Mouse (Mus musculus): ENCODE results near the gene Auh. TPM values are rescaled to one million over a fixed set of nuclear protein-coding genes. Genes with fewer than 3 reads are reported as not detected.

Auh gene
- polyA plus RNA-seq, 1 experiment from 2014 or later: 30.1 TPM

- H3K4me1 ChIP-seq: peaks cover 10% of the 10 kb centered on the region
- no peak overlapping the region for H3K27ac ChIP-seq
- ATAC-seq: no peak
- H3K9me3 ChIP-seq (replicated peaks): no peaks in the 10 kb centered on the region
- no peaks in the 10 kb centered on the region for H3K27me3 ChIP-seq (replicated peaks)
- 67% methylated on average over 6 of the region's 6 CpGs for WGBS (ENCODE audit: insufficient replicate concordance)
- H3K4me3 ChIP-seq: no peak overlapping the region
- no peak overlapping the region for H3K9ac ChIP-seq
- no peak overlapping the region for H3K4me2 ChIP-seq
- no peaks in the 10 kb centered on the region for H3K36me3 ChIP-seq
Observed at GRCm38 (mm10) chr13:52875089-52875488, 54.4 kb downstream of the Auh start.

DNA sequence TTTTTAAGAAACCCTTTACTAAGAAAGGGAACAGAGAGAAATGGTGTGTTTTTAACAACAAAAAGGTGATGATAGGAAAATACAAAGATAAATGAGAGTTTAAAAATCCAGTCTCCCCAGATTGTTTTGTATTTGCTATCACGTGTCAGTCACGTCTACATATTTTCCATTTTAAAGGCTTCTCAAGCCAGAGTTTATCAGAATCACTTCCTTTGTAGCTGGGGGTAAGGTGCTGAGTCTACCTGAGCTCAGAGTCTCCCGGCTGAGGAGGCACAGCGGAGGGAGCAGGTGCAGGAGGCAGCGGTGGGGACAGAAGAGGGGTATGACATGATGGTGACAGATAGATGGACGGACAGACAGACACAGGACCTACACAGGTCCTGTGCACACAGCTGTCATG lies 55.1 kb downstream of the Auh start:
- no peak for ATAC-seq
- no peak overlapping the region for H3K4me3 ChIP-seq
- no peaks in the 10 kb centered on the region for H3K9me3 ChIP-seq (replicated peaks)
- no peaks in the 10 kb centered on the region for H3K27me3 ChIP-seq (replicated peaks)
- H3K27ac ChIP-seq: no peak overlapping the region
- H3K9ac ChIP-seq: no peak overlapping the region
- no peak overlapping the region for H3K4me2 ChIP-seq
- H3K4me1 ChIP-seq: peaks cover 10% of the 10 kb centered on the region
- WGBS (ENCODE audit: insufficient replicate concordance): 53% methylated on average over 6 of the region's 6 CpGs
- H3K36me3 ChIP-seq: no peaks in the 10 kb centered on the region

DNA sequence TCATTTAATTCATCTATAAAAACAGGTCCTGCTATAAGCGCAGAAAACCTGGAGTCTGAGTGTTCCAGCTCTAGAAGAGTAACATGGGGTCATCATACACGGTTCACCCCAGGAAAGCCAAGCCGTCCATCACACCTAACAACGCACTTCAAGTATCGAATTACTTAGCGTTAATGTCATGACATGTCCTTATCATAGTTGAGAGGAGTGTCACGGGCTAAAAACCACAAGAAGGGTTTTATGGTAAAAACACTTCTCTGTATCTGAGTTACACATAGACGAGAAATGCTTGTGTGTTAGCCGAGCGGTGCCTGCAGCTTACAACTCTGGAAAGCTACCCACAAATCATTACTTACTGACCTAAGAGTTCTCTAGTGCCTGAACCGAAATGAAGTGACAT lies 55.6 kb downstream of the Auh start:
- WGBS (ENCODE audit: insufficient replicate concordance): 21% methylated on average over 11 of the region's 11 CpGs
- H3K9me3 ChIP-seq (replicated peaks): no peaks in the 10 kb centered on the region

DNA sequence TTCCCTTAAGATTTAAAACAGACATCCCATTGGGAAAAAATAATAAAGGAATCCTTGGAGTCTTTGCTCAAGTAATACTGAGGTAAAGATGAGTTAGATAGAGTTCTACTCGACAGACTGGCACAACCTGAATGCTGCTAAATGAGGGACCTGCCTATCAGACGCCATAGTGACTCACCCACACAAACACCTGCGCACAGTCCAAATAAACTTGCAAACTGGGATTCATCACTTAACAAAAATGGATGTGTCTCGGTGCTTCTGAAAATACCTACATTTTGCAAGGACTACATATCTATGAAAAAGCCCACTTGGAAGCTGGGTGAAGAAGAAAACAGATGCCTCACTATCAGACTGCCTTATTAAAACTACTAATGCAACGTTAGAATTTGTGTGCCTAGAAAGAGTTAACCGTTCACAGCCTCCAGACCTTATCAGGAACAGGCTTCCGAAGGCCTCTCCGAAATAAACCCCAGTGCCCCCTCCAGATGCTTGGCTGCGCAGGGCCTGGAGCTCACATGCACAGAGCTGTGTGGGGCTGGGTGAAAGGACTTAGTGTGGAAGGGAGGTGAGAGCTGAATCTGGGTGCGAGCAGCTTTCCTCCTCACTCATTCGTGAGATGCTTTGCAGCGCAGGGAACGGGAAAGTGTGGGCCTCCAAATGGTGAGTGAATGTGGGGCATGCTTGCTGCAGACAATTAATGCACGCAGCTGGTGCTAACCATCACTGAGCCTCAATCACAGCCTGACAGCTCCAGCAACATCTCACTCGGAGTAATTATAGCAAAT lies 63.3 kb downstream of the Auh start:
- H3K27ac ChIP-seq: no peak overlapping the region
- no peak for ATAC-seq
- H3K9me3 ChIP-seq (replicated peaks): no peaks in the 10 kb centered on the region

More for the DNA sequence above, 55.6 kb downstream of the Auh start:
- Histone ChIP-seq H3K27me3 (replicated peaks) (no peaks in the 10 kb centered on the region), H3K4me1 (peaks cover 10% of the 10 kb centered on the region), H3K36me3 (no peaks in the 10 kb centered on the region), H3K9ac (no peak overlapping the region), H3K4me2 (no peak overlapping the region), H3K27ac (no peak overlapping the region), H3K4me3 (no peak overlapping the region)
- no peak for ATAC-seq

GRCm38 (mm10) chr13:52863436-52863835 lies 66.0 kb downstream of the Auh start:
- Histone ChIP-seq H3K27ac (no peak overlapping the region), H3K4me1 (peaks cover 19% of the 10 kb centered on the region), H3K9me3 (replicated peaks) (no peaks in the 10 kb centered on the region), H3K9ac (no peak overlapping the region), H3K36me3 (no peaks in the 10 kb centered on the region), H3K4me3 (no peak overlapping the region), H3K4me2 (no peak overlapping the region), H3K27me3 (replicated peaks) (no peaks in the 10 kb centered on the region)
- 79% methylated on average over 8 of the region's 8 CpGs for WGBS (ENCODE audit: insufficient replicate concordance)
- no peak for ATAC-seq

More for the DNA sequence above, 63.3 kb downstream of the Auh start:
- Histone ChIP-seq H3K36me3 (no peaks in the 10 kb centered on the region), H3K4me1 (peaks cover 19% of the 10 kb centered on the region), H3K4me2 (no peak overlapping the region), H3K27me3 (replicated peaks) (no peaks in the 10 kb centered on the region), H3K4me3 (no peak overlapping the region), H3K9ac (no peak overlapping the region)
- WGBS (ENCODE audit: insufficient replicate concordance): 35% methylated on average over 15 of the region's 15 CpGs

- Histone ChIP-seq H3K27me3 (replicated peaks) (no peaks in the 10 kb centered on the region), H3K4me2 (no peak overlapping the region), H3K4me1 (no peaks in the 10 kb centered on the region), H3K27ac (no peak overlapping the region), H3K36me3 (no peaks in the 10 kb centered on the region), H3K9me3 (replicated peaks) (no peaks in the 10 kb centered on the region), H3K4me3 (no peak overlapping the region), H3K9ac (no peak overlapping the region)
- ATAC-seq: no peak
- 82% methylated on average over 22 of the region's 22 CpGs for WGBS (ENCODE audit: insufficient replicate concordance)
Observed at GRCm38 (mm10) chr13:52860006-52860685, 69.3 kb downstream of the Auh start.

- H3K4me2 ChIP-seq: no peak overlapping the region
- H3K27me3 ChIP-seq (replicated peaks): no peaks in the 10 kb centered on the region
- 80% methylated on average over 16 of the region's 16 CpGs for WGBS (ENCODE audit: insufficient replicate concordance)
- no peaks in the 10 kb centered on the region for H3K4me1 ChIP-seq
- no peak overlapping the region for H3K9ac ChIP-seq
- no peak overlapping the region for H3K4me3 ChIP-seq
- H3K27ac ChIP-seq: no peak overlapping the region
- no peak for ATAC-seq
- H3K9me3 ChIP-seq (replicated peaks): no peaks in the 10 kb centered on the region
- H3K36me3 ChIP-seq: no peaks in the 10 kb centered on the region
Observed at GRCm38 (mm10) chr13:52859065-52859820, 70.2 kb downstream of the Auh start.

- no peak overlapping the region for H3K27ac ChIP-seq
- no peak overlapping the region for H3K4me2 ChIP-seq
Observed at GRCm38 (mm10) chr13:52858373-52858772, 71.1 kb downstream of the Auh start.

DNA sequence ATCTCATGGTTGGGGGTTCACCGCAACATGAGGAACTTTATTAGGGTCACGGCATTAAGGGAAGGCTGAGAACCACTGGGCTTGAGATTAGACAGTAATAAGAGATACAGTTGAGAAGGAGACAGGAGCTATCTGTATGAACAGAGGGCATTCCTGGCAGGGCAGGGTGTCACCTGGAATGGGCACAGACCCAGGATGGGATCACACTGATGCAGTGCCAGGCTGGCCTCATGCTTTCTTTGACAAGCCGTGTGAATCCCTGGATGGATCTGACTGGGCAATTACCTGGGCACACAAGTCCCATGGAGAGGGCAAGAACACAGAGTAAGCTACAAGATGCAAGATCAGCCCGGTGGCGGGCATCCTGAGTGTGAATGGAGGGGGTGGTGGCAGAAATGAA lies 71.7 kb downstream of the Auh start:
- WGBS (ENCODE audit: insufficient replicate concordance): 81% methylated on average over 5 of the region's 5 CpGs
- Histone ChIP-seq H3K27ac (no peak overlapping the region), H3K4me2 (no peak overlapping the region), H3K27me3 (replicated peaks) (no peaks in the 10 kb centered on the region), H3K36me3 (no peaks in the 10 kb centered on the region), H3K4me3 (no peak overlapping the region), H3K9me3 (replicated peaks) (no peaks in the 10 kb centered on the region), H3K4me1 (no peaks in the 10 kb centered on the region), H3K9ac (no peak overlapping the region)
- no peak for ATAC-seq

More at GRCm38 (mm10) chr13:52858373-52858772, 71.1 kb downstream of the Auh start:
- no peaks in the 10 kb centered on the region for H3K27me3 ChIP-seq (replicated peaks)
- no peaks in the 10 kb centered on the region for H3K9me3 ChIP-seq (replicated peaks)
- no peaks in the 10 kb centered on the region for H3K4me1 ChIP-seq
- whole genome bisulfite sequencing (ENCODE audit: insufficient replicate concordance): 75% methylated on average over 12 of the region's 12 CpGs
- no peak overlapping the region for H3K9ac ChIP-seq
- no peak overlapping the region for H3K4me3 ChIP-seq
- no peaks in the 10 kb centered on the region for H3K36me3 ChIP-seq
- no peak for ATAC-seq

DNA sequence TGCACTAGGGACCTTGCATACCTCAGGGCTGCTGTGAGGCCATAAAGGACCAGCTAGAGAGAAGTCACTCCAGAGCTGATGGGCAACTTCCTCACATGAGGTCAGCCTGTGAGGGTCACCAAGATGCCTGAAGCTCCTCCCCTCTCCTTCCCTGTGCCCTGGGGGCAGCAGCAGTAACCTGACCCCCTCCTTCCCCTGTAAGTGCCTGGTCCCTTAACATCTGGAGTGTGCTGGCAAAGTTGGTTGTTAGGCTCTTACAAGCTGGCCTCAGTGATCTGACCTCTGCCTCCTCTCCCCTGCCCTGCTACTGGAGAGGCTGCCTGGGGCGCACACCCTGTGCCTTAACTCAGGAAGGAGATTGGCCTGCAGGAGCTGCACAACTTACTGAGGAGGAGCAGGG lies 75.9 kb downstream of the Auh start:
- H3K27ac ChIP-seq: no peak overlapping the region
- no peak overlapping the region for H3K4me3 ChIP-seq
- peaks cover 11% of the 10 kb centered on the region for H3K4me1 ChIP-seq
- ATAC-seq: no peak
- no peaks in the 10 kb centered on the region for H3K36me3 ChIP-seq
- no peak overlapping the region for H3K4me2 ChIP-seq
- H3K9me3 ChIP-seq (replicated peaks): no peaks in the 10 kb centered on the region
- WGBS (ENCODE audit: insufficient replicate concordance): 75% methylated on average over 1 of the region's 1 CpGs
- no peak overlapping the region for H3K9ac ChIP-seq
- no peaks in the 10 kb centered on the region for H3K27me3 ChIP-seq (replicated peaks)

GRCm38 (mm10) chr13:52851886-52852285 lies 77.6 kb downstream of the Auh start:
- H3K36me3 ChIP-seq: no peaks in the 10 kb centered on the region
- H3K4me2 ChIP-seq: no peak overlapping the region
- WGBS (ENCODE audit: insufficient replicate concordance): 72% methylated on average over 4 of the region's 4 CpGs
- ATAC-seq: no peak
- H3K9ac ChIP-seq: no peak overlapping the region
- no peak overlapping the region for H3K4me3 ChIP-seq
- no peaks in the 10 kb centered on the region for H3K27me3 ChIP-seq (replicated peaks)
- H3K9me3 ChIP-seq (replicated peaks): no peaks in the 10 kb centered on the region
- peaks cover 11% of the 10 kb centered on the region for H3K4me1 ChIP-seq
- no peak overlapping the region for H3K27ac ChIP-seq
